Mouse (Mus musculus): ENCODE measurements around the gene Smagp. TPM values are rescaled to one million over a fixed set of nuclear protein-coding genes. Genes with fewer than 3 reads are reported as not detected.

The Smagp gene
- polyA plus RNA-seq, 1 experiment, result 102 TPM

GRCm38 (mm10) chr15:100650111-100650510 is 13.4 kb upstream of the Smagp start:
- no peak for DNase-seq
- 84% methylated on average over 10 of the region's 10 CpGs for WGBS
- TF ChIP-seq POLR2A (IDR thresholded peaks at IDR 0.05; ENCODE audit: borderline replicate concordance, extremely low read depth, low read depth, low read length) (no peak), CTCF (IDR thresholded peaks at IDR 0.05; ENCODE audit: insufficient read depth, low read length) (no peak)
- H3K4me3 ChIP-seq (replicated peaks; ENCODE audit: extremely low read depth, low read depth, low read length), result no peak overlapping the region
- H3K4me1 ChIP-seq (ENCODE audit: control insufficient read depth, insufficient read depth, low read length), result no peaks in the 10 kb centered on the region

- no peak overlapping the region for H3K4me3 ChIP-seq (replicated peaks; ENCODE audit: extremely low read depth, low read depth, low read length)
- no peak for DNase-seq
- no peak for TF ChIP-seq POLR2A (IDR thresholded peaks at IDR 0.05; ENCODE audit: borderline replicate concordance, extremely low read depth, low read depth, low read length)
- TF ChIP-seq CTCF (IDR thresholded peaks at IDR 0.05; ENCODE audit: insufficient read depth, low read length), result no peak
- 83% methylated on average over 6 of the region's 6 CpGs for WGBS
- no peaks in the 10 kb centered on the region for H3K4me1 ChIP-seq (ENCODE audit: control insufficient read depth, insufficient read depth, low read length)
These were observed 9.4 kb upstream of the Smagp start for GRCm38 (mm10) chr15:100646161-100646560.

GRCm38 (mm10) chr15:100642451-100642850 is 5.7 kb upstream of the Smagp start:
- H3K4me1 ChIP-seq (ENCODE audit: control insufficient read depth, insufficient read depth, low read length), result no peaks in the 10 kb centered on the region
- 91% methylated on average over 7 of the region's 7 CpGs for WGBS
- no peak for DNase-seq
- no peak for TF ChIP-seq CTCF (IDR thresholded peaks at IDR 0.05; ENCODE audit: insufficient read depth, low read length)
- TF ChIP-seq POLR2A (IDR thresholded peaks at IDR 0.05; ENCODE audit: borderline replicate concordance, extremely low read depth, low read depth, low read length), result no peak
- no peak overlapping the region for H3K4me3 ChIP-seq (replicated peaks; ENCODE audit: extremely low read depth, low read depth, low read length)

GRCm38 (mm10) chr15:100641226-100641810 is 4.6 kb upstream of the Smagp start:
- TF ChIP-seq POLR2A (IDR thresholded peaks at IDR 0.05; ENCODE audit: borderline replicate concordance, extremely low read depth, low read depth, low read length) (no peak), CTCF (IDR thresholded peaks at IDR 0.05; ENCODE audit: insufficient read depth, low read length) (no peak)
- no peak for DNase-seq
- Histone ChIP-seq H3K4me1 (ENCODE audit: control insufficient read depth, insufficient read depth, low read length) (no peaks in the 10 kb centered on the region), H3K4me3 (replicated peaks; ENCODE audit: extremely low read depth, low read depth, low read length) (no peak overlapping the region)
- WGBS, result 50% methylated on average over 13 of the region's 16 CpGs

GRCm38 (mm10) chr15:100639972-100640750 is 3.4 kb upstream of the Smagp start:
- 70% methylated on average over 16 of the region's 16 CpGs for WGBS
- H3K4me3 ChIP-seq (replicated peaks; ENCODE audit: extremely low read depth, low read depth, low read length), result no peak overlapping the region
- DNase-seq, result no peak
- TF ChIP-seq POLR2A (IDR thresholded peaks at IDR 0.05; ENCODE audit: borderline replicate concordance, extremely low read depth, low read depth, low read length), result no peak
- TF ChIP-seq CTCF (IDR thresholded peaks at IDR 0.05; ENCODE audit: insufficient read depth, low read length), result no peak
- H3K4me1 ChIP-seq (ENCODE audit: control insufficient read depth, insufficient read depth, low read length), result no peaks in the 10 kb centered on the region; the same call in 1 of the 2 replicates

- peak; percentile 69 for TF ChIP-seq CTCF (IDR thresholded peaks at IDR 0.05; ENCODE audit: insufficient read depth, low read length)
- TF ChIP-seq POLR2A (IDR thresholded peaks at IDR 0.05; ENCODE audit: borderline replicate concordance, extremely low read depth, low read depth, low read length), result no peak
- Histone ChIP-seq H3K4me3 (replicated peaks; ENCODE audit: extremely low read depth, low read depth, low read length) (peak overlapping the region; percentile 83), H3K4me1 (ENCODE audit: control insufficient read depth, insufficient read depth, low read length) (peaks cover 8% of the 10 kb centered on the region)
- DNase-seq, result peak; percentile 39
- 18% methylated on average over 6 of the region's 6 CpGs for WGBS
These were observed 921 bp upstream of the Smagp start for GRCm38 (mm10) chr15:100637661-100638060.

GRCm38 (mm10) chr15:100635851-100636645 is 692 bp downstream of the Smagp start:
- peaks cover 15% of the 10 kb centered on the region for H3K4me1 ChIP-seq (ENCODE audit: control insufficient read depth, insufficient read depth, low read length)
- peak overlapping the region; percentile 83 for H3K4me3 ChIP-seq (replicated peaks; ENCODE audit: extremely low read depth, low read depth, low read length)
- DNase-seq, result peak; percentile 21
- 7% methylated on average over 37 of the region's 38 CpGs for WGBS
- no peak for TF ChIP-seq POLR2A (IDR thresholded peaks at IDR 0.05; ENCODE audit: borderline replicate concordance, extremely low read depth, low read depth, low read length)
- no peak for TF ChIP-seq CTCF (IDR thresholded peaks at IDR 0.05; ENCODE audit: insufficient read depth, low read length)

- no peak for TF ChIP-seq POLR2A (IDR thresholded peaks at IDR 0.05; ENCODE audit: borderline replicate concordance, extremely low read depth, low read depth, low read length)
- TF ChIP-seq CTCF (IDR thresholded peaks at IDR 0.05; ENCODE audit: insufficient read depth, low read length), result no peak
- WGBS, result 14% methylated on average over 9 of the region's 9 CpGs
- H3K4me3 ChIP-seq (replicated peaks; ENCODE audit: extremely low read depth, low read depth, low read length), result peak overlapping the region; percentile 35
- H3K4me1 ChIP-seq (ENCODE audit: control insufficient read depth, insufficient read depth, low read length), result peaks cover 15% of the 10 kb centered on the region
- no peak for DNase-seq
These were observed 1.5 kb downstream of the Smagp start for GRCm38 (mm10) chr15:100635239-100635638.

GRCm38 (mm10) chr15:100633341-100633740 is 3.4 kb downstream of the Smagp start:
- 55% methylated on average over 10 of the region's 10 CpGs for WGBS
- Histone ChIP-seq H3K4me1 (ENCODE audit: control insufficient read depth, insufficient read depth, low read length) (peaks cover 16% of the 10 kb centered on the region), H3K4me3 (replicated peaks; ENCODE audit: extremely low read depth, low read depth, low read length) (no peak overlapping the region)
- DNase-seq, result peak; percentile 23
- TF ChIP-seq CTCF (IDR thresholded peaks at IDR 0.05; ENCODE audit: insufficient read depth, low read length), result no peak
- TF ChIP-seq POLR2A (IDR thresholded peaks at IDR 0.05; ENCODE audit: borderline replicate concordance, extremely low read depth, low read depth, low read length), result no peak
